Mouse (Mus musculus) intestine, embryonic 15.5 days (tissue): Measurements from ENCODE around the gene Six2. TPM values are rescaled to one million over a fixed set of nuclear protein-coding genes. Genes with fewer than 3 reads are reported as not detected.

ENCODE experiments used
- polyA plus RNA-seq: library from polyadenylated mRNA; unstranded; fragments of >200 nt; fragmentation: Nextera tagmentation; extraction: Ambion mirVana; gene quantifications from 2 replicates; pipeline ENCODE4 v1.2.1, GENCODE M21; 2015

Gene Six2
- polyA plus RNA-seq, 1 experiment from 2014 or later: 0.43 TPM

Other genes starting within 250 kb of the Six2 start
- not detected in 2 replicates for gene Six3, start 74.7 kb downstream of the Six2 start, polyA plus RNA-seq